Mouse (Mus musculus): ENCODE data around the gene Slc25a11. TPM values are rescaled to one million over a fixed set of nuclear protein-coding genes. Genes with fewer than 3 reads are reported as not detected.

Gene Slc25a11
- polyA plus RNA-seq, 1 experiment: 162 TPM

GRCm38 (mm10) chr11:70657573-70657972 is 10.3 kb upstream of the Slc25a11 start:
- Histone ChIP-seq H3K27ac (ENCODE audit: control insufficient read depth, insufficient read depth, low read length) (peak overlapping the region; percentile 20; the same call in 1 of the 2 replicates), H3K27me3 (ENCODE audit: control insufficient read depth, insufficient read depth, low read length) (no peaks in the 10 kb centered on the region), H3K4me1 (replicated peaks; ENCODE audit: control insufficient read depth, insufficient read depth, low read length) (peaks cover 31% of the 10 kb centered on the region), H3K36me3 (ENCODE audit: control insufficient read depth, insufficient read depth, low read length) (peaks cover 13% of the 10 kb centered on the region), H3K4me3 (ENCODE audit: control insufficient read depth, insufficient read depth, low read length) (no peak overlapping the region)
- 56% methylated on average over 6 of the region's 6 CpGs for WGBS
- DNase-seq: peak; percentile 24
- TF ChIP-seq CTCF (IDR thresholded peaks at IDR 0.05; ENCODE audit: borderline replicate concordance, control insufficient read depth, extremely low read depth, insufficient read depth, low read length, poor library complexity) (no peak), POLR2A (IDR thresholded peaks at IDR 0.05; ENCODE audit: control insufficient read depth, extremely low read depth, insufficient read depth, low read length, poor library complexity) (no peak)

- H3K27me3 ChIP-seq (ENCODE audit: control insufficient read depth, insufficient read depth, low read length): no peaks in the 10 kb centered on the region
- H3K4me3 ChIP-seq (ENCODE audit: control insufficient read depth, insufficient read depth, low read length): peak within 1 kb of the TSS; percentile 100
- TF ChIP-seq POLR2A (IDR thresholded peaks at IDR 0.05; ENCODE audit: control insufficient read depth, extremely low read depth, insufficient read depth, low read length, poor library complexity) (no peak), CTCF (IDR thresholded peaks at IDR 0.05; ENCODE audit: borderline replicate concordance, control insufficient read depth, extremely low read depth, insufficient read depth, low read length, poor library complexity) (no peak)
- H3K36me3 ChIP-seq (ENCODE audit: control insufficient read depth, insufficient read depth, low read length): peaks cover 13% of the 10 kb centered on the region
- 73% methylated on average over 3 of the region's 3 CpGs for WGBS
- DNase-seq: no peak
- H3K27ac ChIP-seq (ENCODE audit: control insufficient read depth, insufficient read depth, low read length): peak within 1 kb of the TSS; percentile 97
- peaks cover 33% of the 10 kb centered on the region for H3K4me1 ChIP-seq (replicated peaks; ENCODE audit: control insufficient read depth, insufficient read depth, low read length)
Observed at GRCm38 (mm10) chr11:70656964-70657363, 9.7 kb upstream of the Slc25a11 start, which contains the start of gene Eno3. Gene Eno3, plus strand, starts transcription at chr11:70657202.

- H3K36me3 ChIP-seq (ENCODE audit: control insufficient read depth, insufficient read depth, low read length): peaks cover 16% of the 10 kb centered on the region
- no peaks in the 10 kb centered on the region for H3K27me3 ChIP-seq (ENCODE audit: control insufficient read depth, insufficient read depth, low read length)
- no peak for TF ChIP-seq POLR2A (IDR thresholded peaks at IDR 0.05; ENCODE audit: control insufficient read depth, extremely low read depth, insufficient read depth, low read length, poor library complexity)
- TF ChIP-seq CTCF (IDR thresholded peaks at IDR 0.05; ENCODE audit: borderline replicate concordance, control insufficient read depth, extremely low read depth, insufficient read depth, low read length, poor library complexity): no peak
- WGBS: 74% methylated on average over 16 of the region's 16 CpGs
- peak overlapping the region; percentile 97; the same call in 1 of the 2 replicates for H3K27ac ChIP-seq (ENCODE audit: control insufficient read depth, insufficient read depth, low read length)
- peaks cover 35% of the 10 kb centered on the region for H3K4me1 ChIP-seq (replicated peaks; ENCODE audit: control insufficient read depth, insufficient read depth, low read length)
- peak overlapping the region; percentile 100 for H3K4me3 ChIP-seq (ENCODE audit: control insufficient read depth, insufficient read depth, low read length)
- DNase-seq: peak; percentile 16
Observed at GRCm38 (mm10) chr11:70656456-70656927, 9.2 kb upstream of the Slc25a11 start.

- DNase-seq: peak; percentile 66
- 5% methylated on average over 60 of the region's 61 CpGs for WGBS
- no peak for TF ChIP-seq POLR2A (IDR thresholded peaks at IDR 0.05; ENCODE audit: control insufficient read depth, extremely low read depth, insufficient read depth, low read length, poor library complexity)
- no peak for TF ChIP-seq CTCF (IDR thresholded peaks at IDR 0.05; ENCODE audit: borderline replicate concordance, control insufficient read depth, extremely low read depth, insufficient read depth, low read length, poor library complexity)
- H3K36me3 ChIP-seq (ENCODE audit: control insufficient read depth, insufficient read depth, low read length): peaks cover 23% of the 10 kb centered on the region
- peak overlapping the region; percentile 97 for H3K27ac ChIP-seq (ENCODE audit: control insufficient read depth, insufficient read depth, low read length)
- H3K27me3 ChIP-seq (ENCODE audit: control insufficient read depth, insufficient read depth, low read length): no peaks in the 10 kb centered on the region
- peak overlapping the region; percentile 100 for H3K4me3 ChIP-seq (ENCODE audit: control insufficient read depth, insufficient read depth, low read length)
- H3K4me1 ChIP-seq (replicated peaks; ENCODE audit: control insufficient read depth, insufficient read depth, low read length): peaks cover 40% of the 10 kb centered on the region
Observed at GRCm38 (mm10) chr11:70655571-70656455, 8.5 kb upstream of the Slc25a11 start.

- Histone ChIP-seq H3K36me3 (ENCODE audit: control insufficient read depth, insufficient read depth, low read length) (peaks cover 30% of the 10 kb centered on the region), H3K27ac (ENCODE audit: control insufficient read depth, insufficient read depth, low read length) (peak overlapping the region; percentile 97), H3K27me3 (ENCODE audit: control insufficient read depth, insufficient read depth, low read length) (no peaks in the 10 kb centered on the region), H3K4me3 (ENCODE audit: control insufficient read depth, insufficient read depth, low read length) (peak overlapping the region; percentile 100), H3K4me1 (replicated peaks; ENCODE audit: control insufficient read depth, insufficient read depth, low read length) (peaks cover 46% of the 10 kb centered on the region)
- under 1% methylated on average over 48 of the region's 48 CpGs for WGBS
- TF ChIP-seq CTCF (IDR thresholded peaks at IDR 0.05; ENCODE audit: borderline replicate concordance, control insufficient read depth, extremely low read depth, insufficient read depth, low read length, poor library complexity) (no peak), POLR2A (IDR thresholded peaks at IDR 0.05; ENCODE audit: control insufficient read depth, extremely low read depth, insufficient read depth, low read length, poor library complexity) (peak; percentile 78)
- DNase-seq: peak; percentile 78
Observed at GRCm38 (mm10) chr11:70654923-70655570, 7.8 kb upstream of the Slc25a11 start.

GRCm38 (mm10) chr11:70654198-70654922 is 7.1 kb upstream of the Slc25a11 start, which contains the start of gene Pfn1:
Gene Pfn1, minus strand, starts transcription at chr11:70654644.
- under 1% methylated on average over 61 of the region's 61 CpGs for WGBS
- peak; percentile 79 for DNase-seq
- TF ChIP-seq CTCF (IDR thresholded peaks at IDR 0.05; ENCODE audit: borderline replicate concordance, control insufficient read depth, extremely low read depth, insufficient read depth, low read length, poor library complexity): 0 out of 2 replicates have a peak, but pooled peaks have one; percentile 19
- TF ChIP-seq POLR2A (IDR thresholded peaks at IDR 0.05; ENCODE audit: control insufficient read depth, extremely low read depth, insufficient read depth, low read length, poor library complexity): peak; percentile 93
- Histone ChIP-seq H3K4me3 (ENCODE audit: control insufficient read depth, insufficient read depth, low read length) (peak within 1 kb of the TSS; percentile 100), H3K27me3 (ENCODE audit: control insufficient read depth, insufficient read depth, low read length) (no peaks in the 10 kb centered on the region), H3K36me3 (ENCODE audit: control insufficient read depth, insufficient read depth, low read length) (peaks cover 37% of the 10 kb centered on the region), H3K27ac (ENCODE audit: control insufficient read depth, insufficient read depth, low read length) (peak within 1 kb of the TSS; percentile 99), H3K4me1 (replicated peaks; ENCODE audit: control insufficient read depth, insufficient read depth, low read length) (peaks cover 53% of the 10 kb centered on the region)

Data from thymus, adult 2 months (tissue).